Mouse (Mus musculus) liver (tissue): Measurements from ENCODE around the gene Ptpn3.
"Not testable (repeated sequence)": the region's sequence is repeated elsewhere in the genome, so short reads cannot be mapped to it uniquely, and the experiment has no call there.

Source experiments
- DNase-seq: peaks from one replicate; pipeline ENCODE4 v3.0.0-alpha.2; 2020; ENCODE audit warnings: mixed read lengths

The Ptpn3 gene

DNA sequence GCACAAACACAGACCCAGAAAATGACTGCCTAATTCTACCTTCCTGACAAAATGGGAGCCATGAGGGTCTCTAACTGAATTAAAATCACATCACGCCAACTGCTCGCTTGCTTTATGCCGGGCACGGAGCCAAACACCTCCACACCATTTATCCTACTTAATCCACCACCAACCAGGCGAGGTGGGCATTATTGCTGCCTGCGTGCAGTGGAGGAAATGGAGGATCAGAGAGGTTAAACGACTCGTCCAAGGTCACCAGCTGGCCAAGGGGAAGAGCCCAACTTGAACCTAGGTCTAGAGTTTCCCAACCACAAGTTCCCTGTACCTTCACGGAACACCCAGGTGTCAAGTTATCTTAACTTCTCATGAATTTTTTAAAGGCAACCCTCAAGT, 2.3 kb downstream of the Ptpn3 start:
- DNase-seq: no peak

DNA sequence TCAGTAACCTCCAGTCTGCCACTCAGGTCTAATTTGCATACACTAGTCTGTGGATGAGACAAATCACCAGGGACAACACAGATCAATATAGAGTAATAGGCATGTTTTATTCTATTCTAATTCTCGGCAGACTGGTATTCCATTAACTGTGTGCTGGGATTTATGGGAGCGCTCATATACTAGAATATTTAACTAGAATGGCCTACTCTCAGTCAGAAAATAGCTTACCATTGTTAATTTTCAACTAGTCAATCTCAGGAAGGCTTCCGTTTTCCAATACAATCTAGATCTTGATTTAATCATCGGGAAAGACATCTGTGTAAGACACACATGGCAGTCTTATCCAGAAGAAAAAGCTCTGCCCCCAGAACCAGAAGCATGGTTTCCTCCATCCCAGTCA, 3.5 kb downstream of the Ptpn3 start:
- no peak for DNase-seq

DNA sequence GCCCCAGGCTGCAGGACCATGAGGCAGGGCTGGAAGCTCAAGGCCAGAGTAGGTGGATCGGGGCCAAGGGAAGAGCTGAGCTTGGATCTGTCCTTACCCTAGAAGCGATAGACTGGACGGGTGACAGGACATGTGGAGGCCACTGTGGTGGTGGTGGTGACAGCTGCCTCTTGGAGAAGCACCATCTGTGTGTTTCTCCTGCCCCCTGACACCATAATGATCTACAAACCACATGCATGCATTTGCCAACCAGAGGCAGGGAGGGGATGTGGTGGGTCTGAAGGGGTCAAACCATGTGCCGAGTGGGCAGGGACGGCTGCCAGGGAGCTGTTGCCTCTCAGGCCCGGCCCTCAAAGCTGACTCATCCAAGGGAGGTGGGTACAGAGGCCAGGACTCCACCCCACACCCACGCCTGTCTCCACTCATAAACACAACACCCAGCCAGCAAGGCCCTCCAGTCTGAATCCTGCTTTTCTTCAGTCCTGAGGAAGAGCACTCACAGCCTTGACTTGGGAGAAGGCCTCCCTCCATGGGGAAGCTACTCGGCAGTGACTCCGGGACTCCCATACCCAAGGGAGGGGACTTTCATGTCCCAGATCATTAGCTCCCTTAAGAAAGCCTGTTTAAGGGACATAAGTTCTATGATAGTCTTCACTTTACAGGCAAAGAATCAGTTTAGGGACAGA, 6.5 kb downstream of the Ptpn3 start:
- DNase-seq: peak; percentile 14

DNA sequence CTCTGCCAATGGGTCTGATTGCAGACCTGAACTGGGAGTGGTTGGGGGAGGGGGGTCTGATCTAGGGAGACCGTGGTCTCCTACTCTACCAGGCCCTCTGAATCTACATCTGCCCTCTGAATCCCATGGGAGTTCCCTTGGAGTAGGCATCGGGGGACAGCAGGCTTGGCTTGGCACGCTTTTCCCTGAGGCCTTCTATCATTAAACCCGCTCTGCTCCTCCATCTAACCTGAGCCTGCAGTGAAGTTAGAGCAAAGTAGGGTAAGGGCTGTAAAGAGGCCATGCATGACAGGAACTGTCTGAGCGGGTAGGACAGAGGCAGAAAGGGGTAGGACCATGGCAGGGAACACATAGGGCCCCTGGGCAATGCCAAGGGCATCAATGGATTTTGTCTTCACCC, 9.0 kb downstream of the Ptpn3 start:
- DNase-seq: no peak

DNA sequence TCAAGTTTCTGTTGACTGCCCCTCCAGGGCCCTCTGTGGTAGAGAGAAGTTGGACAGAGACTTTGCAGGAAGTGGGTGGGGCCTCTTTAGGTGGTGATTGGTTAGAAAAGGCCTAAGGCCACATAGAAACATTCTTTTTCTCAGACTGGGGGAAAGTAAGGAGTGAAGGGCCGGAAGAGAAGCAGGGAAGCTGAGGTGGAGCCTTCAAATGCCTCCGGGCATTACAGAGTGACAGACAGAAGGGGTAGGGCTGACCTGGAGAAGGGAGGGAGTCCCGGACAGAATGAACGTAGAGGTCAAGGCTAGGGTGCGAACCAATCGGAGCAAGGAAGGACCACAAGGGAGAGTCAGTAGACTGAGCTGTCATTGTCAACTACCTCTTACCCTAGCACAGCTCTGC, 11.6 kb downstream of the Ptpn3 start:
- DNase-seq: no peak

DNA sequence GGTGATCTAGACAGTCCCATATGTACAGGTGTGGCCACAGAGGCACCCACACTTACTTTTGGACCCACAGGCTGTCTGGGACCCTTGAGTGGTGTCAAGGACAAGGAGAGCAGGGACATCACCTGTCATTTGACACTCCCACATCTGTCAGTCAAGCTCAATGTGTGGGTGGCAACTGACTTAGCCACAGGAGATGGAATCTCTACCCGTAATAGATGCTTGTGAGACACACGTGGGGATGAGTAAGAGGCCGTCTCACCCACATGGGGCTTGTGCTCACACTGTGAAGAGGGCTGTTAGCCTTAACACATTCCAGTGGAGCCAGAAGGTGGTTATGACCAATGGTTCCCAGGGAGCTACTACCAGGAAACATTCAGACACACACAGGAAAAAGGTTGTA, 13.8 kb downstream of the Ptpn3 start:
- no peak for DNase-seq

DNA sequence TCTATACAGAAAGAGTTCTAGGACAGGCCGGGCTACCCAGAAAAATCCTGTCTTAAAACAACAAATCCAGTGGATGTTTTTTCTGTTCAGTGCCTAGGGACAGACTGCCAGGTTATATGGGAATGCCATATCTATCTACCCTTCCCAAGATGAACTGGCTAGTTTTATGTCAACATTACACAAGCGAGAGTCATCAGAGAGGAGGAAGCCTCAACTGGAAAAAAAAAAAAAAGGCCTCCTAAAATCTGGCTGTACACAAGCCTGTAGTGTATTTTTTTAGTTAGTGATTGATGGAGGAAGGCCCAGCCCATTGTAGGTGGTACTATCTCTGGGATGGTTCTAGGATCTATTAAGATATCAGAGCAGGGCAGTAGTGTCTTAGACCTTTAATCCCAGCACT, 16.4 kb downstream of the Ptpn3 start:
- DNase-seq: no peak

DNA sequence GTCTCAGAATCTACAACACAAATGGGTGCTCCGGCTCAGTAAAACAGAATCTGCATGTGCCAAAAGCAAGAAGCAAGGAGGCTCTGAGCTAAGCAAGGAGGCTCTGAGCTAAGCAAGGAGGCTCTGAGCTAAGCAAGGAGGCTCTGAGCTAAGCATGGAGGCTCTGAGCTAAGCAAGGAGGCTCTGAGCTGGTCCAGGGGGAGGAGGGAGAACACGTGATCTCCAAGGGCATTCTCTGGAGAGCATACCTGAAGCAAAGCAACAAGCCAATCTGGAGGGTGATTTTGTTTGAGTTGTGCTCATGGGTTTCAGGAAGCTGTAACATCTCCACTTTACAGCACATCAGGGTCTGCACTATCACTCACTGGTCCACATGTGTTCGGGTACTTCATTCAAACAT, 18.4 kb downstream of the Ptpn3 start:
- no peak for DNase-seq

DNA sequence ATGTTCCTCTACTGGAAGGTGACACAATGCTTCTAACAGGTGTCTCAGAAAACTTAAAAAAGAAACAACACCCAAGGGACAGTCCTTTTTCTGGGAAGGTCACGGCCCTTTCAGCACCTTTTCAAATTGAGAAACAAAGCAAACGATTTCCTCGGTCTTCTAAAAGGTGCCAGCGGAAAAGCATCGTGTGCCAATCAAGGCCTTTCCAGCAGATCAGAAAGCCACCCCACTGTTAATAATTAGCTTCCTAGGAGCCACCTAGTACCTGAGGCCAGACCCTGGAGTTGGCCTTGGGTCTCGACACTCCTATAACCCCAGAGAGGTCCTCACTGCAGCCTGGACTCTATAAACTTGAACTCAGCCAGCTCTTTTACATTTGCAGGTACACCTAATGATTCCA, 19.0 kb downstream of the Ptpn3 start:
- no peak for DNase-seq

DNA sequence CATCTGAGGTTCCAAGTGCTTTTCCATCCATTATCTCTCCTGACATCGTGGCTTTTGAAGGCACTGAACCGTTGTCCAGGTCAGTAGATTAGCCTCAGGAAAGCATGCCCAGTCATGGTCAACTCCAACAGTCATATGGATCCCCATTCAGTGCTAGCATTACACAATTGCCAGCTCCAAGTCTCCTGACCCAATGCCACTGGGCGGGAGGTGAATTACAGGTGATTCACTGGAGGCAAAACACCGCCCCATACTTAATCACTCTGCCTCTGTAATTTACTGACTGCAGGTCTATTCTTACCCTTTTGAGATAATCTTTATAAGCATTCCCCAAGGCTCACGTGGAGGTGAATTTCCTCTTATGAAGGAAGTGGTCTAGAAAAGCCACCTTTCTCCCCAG, 19.5 kb downstream of the Ptpn3 start:
- DNase-seq: no peak

DNA sequence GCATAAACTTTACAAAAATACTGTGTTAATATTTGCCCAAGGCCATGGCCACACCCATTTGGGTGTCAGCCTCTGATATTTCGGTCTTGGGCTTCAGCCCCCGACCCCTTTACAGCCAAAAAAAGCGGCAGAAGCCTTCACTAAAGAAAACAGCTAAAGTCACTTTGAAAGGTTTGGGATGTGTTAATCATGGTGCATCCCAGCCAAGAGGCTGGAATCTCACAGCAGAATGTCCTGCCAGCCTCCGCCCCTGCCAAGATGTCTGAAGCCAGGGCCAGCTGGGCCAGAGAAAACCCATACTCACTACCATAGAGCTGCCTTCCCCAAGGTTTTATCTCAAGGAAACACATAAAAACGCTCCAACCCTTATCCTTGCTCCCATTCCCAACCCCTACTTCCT, 20.7 kb downstream of the Ptpn3 start:
- DNase-seq: no peak

DNA sequence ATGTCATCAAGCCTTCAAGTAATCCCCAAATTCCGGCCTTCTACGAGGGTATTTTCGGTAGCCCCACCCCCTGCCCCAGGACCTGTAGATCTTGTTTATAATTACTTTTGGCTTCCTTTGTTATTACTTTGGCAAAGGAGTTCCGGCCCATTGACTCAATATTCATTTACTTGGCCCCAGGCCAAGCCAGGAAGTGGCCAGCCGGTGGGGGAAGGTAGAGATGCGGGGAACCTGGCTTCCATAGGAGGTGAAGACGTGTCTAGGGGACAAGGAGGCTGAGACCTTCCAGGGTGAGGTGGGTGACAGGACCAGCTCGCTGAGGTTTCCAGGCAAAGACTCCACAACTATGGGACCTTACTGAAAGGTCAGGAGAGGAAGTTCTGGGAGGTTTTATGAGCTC, 22.4 kb downstream of the Ptpn3 start:
- no peak for DNase-seq

DNA sequence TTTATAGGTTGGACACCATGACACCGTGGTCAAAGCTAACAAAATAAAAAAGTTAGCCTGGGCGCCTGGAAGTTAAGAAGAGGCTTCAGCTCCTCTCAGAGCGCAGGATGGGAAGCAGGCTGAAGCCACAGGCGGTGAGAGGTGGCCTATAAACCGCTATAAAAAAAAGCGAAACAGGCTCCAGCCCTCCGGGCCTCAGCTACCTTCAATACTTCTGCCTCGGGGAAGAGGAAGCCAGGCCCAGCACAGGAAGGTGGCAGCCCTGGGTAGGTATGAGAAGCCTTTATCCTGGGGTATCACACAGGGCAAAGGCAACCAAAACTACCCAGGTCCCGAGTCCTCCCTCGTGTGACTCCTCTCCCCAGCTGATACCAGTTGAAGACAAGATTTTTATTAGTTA, 22.8 kb downstream of the Ptpn3 start:
- no peak for DNase-seq

DNA sequence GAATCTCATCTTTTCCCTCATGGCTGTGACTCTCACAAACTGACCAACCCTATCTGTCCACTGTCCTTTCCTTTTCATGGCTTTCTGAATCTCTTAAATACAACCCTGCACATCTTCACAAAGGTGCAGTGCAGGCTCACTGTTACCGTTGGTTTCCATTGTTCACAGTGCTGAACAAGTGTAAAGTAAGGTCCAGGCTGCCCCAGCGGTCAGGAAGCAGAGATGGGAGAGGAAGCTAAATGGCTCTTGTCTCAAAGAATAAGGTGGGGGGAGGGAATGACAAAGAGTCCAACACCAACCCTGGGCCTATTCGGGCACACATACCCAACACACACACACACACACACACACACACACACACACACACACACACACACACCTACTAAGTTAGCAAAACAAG, 24.0 kb downstream of the Ptpn3 start:
- DNase-seq: no peak

DNA sequence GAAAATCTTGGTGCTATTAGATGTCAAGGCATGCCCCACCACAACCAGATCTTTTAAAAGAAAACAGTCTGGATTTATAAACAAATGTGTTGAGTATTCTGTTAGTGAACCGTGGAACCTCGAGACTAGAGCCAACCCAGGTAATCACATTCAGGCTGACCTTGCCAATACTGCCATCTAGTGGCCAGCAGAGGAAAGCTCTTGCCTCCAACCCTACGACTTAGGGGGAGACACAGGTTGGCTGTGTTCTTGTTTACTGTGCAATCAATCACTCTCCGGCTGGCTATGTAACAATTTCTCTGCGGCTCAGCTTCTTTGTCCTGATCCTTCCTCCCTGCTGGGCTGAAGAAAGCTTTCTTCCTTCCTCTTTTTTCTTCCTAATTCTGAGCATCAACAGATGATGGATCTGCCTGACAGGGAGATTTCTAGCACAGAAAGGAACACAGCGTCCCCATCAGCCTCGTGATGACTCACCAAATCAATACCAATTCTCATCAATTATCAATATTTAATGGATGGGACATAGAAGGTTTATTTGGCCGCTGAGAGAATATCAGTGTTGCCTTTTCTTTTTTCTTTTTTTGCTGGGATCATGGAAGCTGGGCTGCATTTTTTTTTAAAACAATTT, 26.4 kb downstream of the Ptpn3 start:
- DNase-seq: peak; percentile 59

DNA sequence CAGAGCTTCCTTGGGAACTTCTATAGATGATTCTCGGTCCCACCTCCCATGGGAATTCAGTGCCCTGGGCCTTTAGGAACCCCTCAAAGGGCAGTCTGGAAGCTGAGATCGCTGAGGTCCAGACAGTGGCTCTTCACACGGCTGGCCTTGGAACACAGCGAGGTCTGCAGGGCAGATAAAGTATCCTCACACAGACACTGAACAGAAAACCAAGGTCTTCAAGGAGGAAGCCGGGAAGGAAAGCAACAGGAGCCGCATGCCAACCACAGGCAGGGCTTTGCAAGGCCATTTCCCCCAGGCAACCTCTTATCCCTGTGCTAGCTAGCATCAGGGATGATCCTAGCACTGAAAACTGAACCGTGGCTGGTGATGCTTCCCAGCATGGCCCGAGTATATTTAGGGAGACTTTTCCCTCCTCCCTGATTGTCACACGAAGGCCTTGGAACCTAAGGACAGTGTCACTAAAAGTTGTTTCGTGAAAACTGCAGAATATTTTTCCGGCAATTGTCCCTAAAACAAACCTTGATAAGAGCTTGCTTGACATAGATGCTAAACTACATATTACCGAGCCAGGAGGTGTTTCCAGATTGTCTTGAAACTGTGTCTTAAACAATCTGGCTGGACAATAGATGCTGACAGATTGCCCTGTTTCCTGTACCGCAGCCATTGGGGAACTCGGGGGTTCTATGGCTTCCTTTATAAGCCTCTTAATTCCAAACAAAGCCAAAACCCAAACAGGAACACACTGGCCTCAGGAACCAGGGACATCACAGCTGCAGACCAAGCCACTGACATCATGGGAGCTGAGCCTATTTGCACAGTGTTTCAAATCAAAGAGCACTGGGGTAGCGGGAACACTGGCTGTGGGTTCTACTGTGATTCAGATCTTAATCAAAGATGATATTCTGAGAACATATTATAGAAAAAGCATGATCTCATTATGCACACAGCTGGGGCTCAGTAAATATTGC, 27.8 kb downstream of the Ptpn3 start:
- DNase-seq: no peak

DNA sequence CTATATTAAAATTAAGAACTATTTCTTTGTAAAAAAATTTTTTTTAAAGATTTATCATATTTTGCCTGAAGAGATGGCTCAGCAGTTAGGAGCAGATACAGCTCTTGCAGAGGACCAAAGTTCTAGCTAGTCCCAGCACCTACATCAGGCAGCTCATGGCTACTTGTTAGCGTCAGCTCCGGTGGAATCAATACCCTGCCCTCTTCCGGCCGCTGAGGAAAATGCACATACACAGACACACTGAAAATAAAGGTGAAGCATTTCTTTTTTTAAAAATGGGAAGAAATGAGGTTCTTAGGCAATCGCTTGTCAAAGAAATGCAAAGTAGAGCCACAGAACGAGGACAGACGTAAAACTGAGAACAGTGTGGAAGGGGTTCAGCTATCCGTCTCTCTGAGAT, 30.6 kb downstream of the Ptpn3 start:
- no peak for DNase-seq

DNA sequence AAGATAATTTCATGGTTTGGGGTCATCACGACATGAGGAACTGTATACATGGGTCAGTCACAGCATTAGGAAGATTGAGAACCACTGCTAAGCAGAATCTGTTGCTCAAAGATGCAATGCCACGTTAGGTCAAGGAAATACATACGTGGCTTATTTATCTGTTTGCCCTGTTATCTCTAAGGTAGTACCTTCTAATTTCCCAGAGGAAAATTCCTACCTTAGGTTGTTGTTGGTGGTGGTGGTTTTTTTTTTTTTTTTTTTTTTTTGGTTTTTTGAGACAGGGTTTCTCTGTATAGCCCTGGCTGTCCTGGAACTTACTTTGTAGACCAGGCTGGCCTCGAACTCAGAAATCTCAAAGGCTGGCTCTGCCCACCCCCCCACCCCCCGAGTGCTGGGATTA, 31.1 kb downstream of the Ptpn3 start:
- DNase-seq: not testable (repeated sequence)

DNA sequence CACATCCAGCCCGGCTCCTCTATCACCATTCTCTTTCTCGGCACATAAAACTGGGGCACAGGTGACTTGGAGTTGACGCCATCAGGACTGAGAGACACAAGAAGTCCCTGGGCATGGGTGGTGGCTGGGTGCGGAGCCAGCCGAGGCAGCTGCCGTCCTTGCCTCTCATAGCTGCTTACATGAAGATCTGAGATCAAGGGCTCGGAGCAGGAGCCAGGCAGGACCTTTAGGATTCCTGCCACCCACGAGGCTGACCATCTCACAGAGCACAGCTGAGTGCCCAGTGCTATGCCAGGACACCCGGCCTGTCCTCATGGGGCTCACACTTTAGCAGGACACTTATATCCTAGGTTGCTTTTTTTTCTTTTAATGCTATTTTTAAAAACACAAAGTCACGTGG, 32.3 kb downstream of the Ptpn3 start:
- no peak for DNase-seq

DNA sequence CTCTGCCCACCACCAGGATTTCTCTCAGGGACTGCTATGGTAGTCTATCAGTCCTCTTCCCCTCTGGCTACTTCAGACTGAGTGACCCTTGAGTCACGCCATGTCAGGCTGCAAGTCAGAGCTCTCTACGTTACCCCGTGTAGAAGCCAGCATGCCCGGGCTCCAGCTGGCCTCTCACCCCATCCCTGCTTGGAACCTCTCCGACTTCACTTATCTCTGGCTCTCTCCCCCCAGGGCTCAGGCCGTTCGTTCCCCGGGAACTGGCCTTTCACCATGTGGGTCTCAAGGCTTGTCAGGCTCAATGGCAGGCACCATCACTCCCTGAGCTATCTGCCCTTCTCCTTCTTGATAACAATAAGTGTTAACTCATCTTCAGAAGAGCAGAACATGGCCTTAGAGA, 33.3 kb downstream of the Ptpn3 start:
- DNase-seq: no peak

DNA sequence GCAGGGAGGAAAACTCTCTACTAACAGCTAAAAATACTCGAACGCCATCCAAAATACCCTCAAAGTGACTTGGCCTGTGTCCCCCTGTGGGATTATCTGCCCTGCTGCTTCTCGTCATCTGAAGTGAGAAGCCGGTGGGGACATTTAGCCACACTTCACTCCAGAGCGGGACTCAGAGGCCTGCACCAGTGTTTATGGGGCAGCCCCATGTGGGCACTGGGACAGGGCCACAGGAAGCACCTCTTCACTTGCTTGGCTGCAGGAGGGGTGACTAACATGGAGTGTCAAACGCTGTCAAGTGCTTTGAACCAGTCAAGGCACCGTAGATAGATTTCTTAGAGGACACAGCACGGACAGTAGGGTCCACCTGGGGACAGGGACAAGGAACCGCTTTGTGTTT, 35.2 kb downstream of the Ptpn3 start:
- no peak for DNase-seq

DNA sequence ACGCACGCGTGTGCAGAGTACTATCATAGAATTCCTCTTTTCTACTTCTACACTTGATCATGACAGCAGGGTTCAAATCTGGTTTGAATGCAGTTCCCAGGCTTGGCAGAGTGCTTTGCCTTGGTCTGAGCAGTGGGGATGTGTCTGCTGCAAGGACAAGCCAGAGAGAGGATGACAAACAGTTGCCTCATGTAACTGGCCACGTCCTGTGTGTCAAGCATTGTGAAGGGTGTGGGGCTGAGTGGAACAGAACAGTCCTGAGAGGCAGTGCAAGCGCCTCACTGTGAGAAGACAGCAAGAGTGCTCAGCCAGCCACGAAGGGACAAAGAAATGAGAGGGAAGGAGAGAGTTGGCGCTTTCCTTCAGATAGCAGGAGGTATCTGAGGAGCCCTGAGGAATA, 37.9 kb downstream of the Ptpn3 start:
- no peak for DNase-seq

DNA sequence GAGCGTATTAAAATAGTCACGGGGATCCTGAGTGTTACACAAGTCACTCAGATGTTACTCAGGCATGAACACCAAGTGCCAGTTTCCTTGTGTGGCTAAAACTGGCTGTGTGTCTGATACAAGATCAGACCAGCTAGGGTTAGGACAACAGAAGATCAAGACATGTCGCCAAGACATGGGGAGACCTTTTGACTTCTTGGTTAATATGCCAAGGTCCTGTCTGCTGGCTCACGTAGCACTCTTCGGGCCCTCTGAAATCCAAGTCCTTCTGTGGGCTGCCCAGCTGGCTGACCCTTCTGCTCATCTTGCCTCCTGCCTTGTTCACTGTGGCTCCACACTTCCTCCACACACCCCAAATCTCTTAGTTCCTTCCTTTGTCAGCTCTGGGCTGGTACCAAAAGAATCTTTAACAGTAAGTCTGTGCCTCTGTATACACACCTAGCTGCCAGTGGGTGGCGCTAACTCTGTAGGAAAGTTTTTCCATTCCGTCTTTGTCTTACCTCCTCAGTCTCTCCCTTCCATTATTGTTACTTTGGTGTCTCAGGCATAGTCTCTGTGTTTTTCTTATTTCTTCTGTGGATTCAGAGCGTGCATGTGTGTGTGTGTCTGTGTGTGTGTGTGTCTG, 38.5 kb downstream of the Ptpn3 start:
- no peak for DNase-seq

DNA sequence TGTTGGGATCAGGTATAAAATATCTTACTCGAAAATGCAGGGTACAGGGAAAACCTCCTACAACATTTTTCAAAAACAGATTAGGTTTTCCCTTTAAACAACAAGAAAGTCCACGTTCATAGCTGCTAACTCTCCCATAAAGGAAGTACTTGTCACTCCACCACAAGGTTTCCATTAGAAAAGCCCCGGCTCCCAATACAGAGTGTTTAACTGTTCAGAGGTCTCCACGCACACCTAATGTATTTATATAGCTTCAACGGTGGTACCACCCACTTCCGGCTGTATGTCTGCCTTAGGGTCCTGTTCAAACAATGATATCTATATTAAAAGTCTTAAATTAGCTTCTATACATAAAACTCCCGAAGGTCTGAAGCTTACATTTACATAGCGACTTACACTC, 39.2 kb downstream of the Ptpn3 start:
- DNase-seq: no peak
